Mouse (Mus musculus): ENCODE measurements at regions not wholly inside any gene's neighbourhood (a gene's known extent, or its start where the extent isn't known, plus 50 kb on each side); places are given as distances from the start of the nearest gene placed in this dataset.

- 94% methylated on average over 4 of the region's 4 CpGs for WGBS (ENCODE audit: missing documents)
- Histone ChIP-seq H3K27ac (no peak overlapping the region), H3K79me2 (ENCODE audit: inconsistent target) (no peaks in the 10 kb centered on the region), H3K36me3 (ENCODE audit: inconsistent target) (no peaks in the 10 kb centered on the region), H3K4me3 (ENCODE audit: inconsistent target) (no peak overlapping the region)
Measured at GRCm38 (mm10) chr15:62145643-62146285, 1223.0 kb upstream of the A1bg start.

- Histone ChIP-seq H3K27ac (no peak overlapping the region), H3K79me2 (ENCODE audit: inconsistent target) (no peaks in the 10 kb centered on the region), H3K36me3 (ENCODE audit: inconsistent target) (no peaks in the 10 kb centered on the region), H3K4me3 (ENCODE audit: inconsistent target) (no peak overlapping the region)
- 94% methylated on average over 10 of the region's 10 CpGs for WGBS (ENCODE audit: missing documents)
Measured at GRCm38 (mm10) chr15:62144776-62145564, 1222.2 kb upstream of the A1bg start.

- H3K36me3 ChIP-seq (ENCODE audit: inconsistent target), result no peaks in the 10 kb centered on the region
- 89% methylated on average over 4 of the region's 4 CpGs for WGBS (ENCODE audit: missing documents)
- H3K27ac ChIP-seq, result no peak overlapping the region
- H3K4me3 ChIP-seq (ENCODE audit: inconsistent target), result no peak overlapping the region
- H3K79me2 ChIP-seq (ENCODE audit: inconsistent target), result no peaks in the 10 kb centered on the region
Measured at GRCm38 (mm10) chr15:62139859-62140258, 1217.0 kb upstream of the A1bg start.

GRCm38 (mm10) chr15:62139192-62139591 lies 1216.4 kb upstream of the A1bg start:
- Histone ChIP-seq H3K4me3 (ENCODE audit: inconsistent target) (no peak overlapping the region), H3K27ac (peak overlapping the region; percentile 21; the same call in 1 of the 2 replicates), H3K36me3 (ENCODE audit: inconsistent target) (no peaks in the 10 kb centered on the region), H3K79me2 (ENCODE audit: inconsistent target) (no peaks in the 10 kb centered on the region)
- WGBS (ENCODE audit: missing documents), result 68% methylated on average over 5 of the region's 5 CpGs

- WGBS (ENCODE audit: missing documents), result 91% methylated on average over 6 of the region's 6 CpGs
- Histone ChIP-seq H3K79me2 (ENCODE audit: inconsistent target) (no peaks in the 10 kb centered on the region), H3K36me3 (ENCODE audit: inconsistent target) (no peaks in the 10 kb centered on the region), H3K27ac (0 out of 2 replicates have a peak overlapping the region, but pooled peaks have one; percentile 21), H3K4me3 (ENCODE audit: inconsistent target) (no peak overlapping the region)
Measured at GRCm38 (mm10) chr15:62138701-62139100, 1215.9 kb upstream of the A1bg start.

GRCm38 (mm10) chr15:62136932-62137594 lies 1214.3 kb upstream of the A1bg start:
- H3K36me3 ChIP-seq (ENCODE audit: inconsistent target), result no peaks in the 10 kb centered on the region

GRCm38 (mm10) chr15:62134835-62135234 lies 1212.0 kb upstream of the A1bg start:
- Histone ChIP-seq H3K4me3 (ENCODE audit: inconsistent target) (no peak overlapping the region), H3K79me2 (ENCODE audit: inconsistent target) (peaks cover 13% of the 10 kb centered on the region), H3K27ac (0 out of 2 replicates have a peak overlapping the region, but pooled peaks have one; percentile 2), H3K36me3 (ENCODE audit: inconsistent target) (no peaks in the 10 kb centered on the region)
- 73% methylated on average over 8 of the region's 8 CpGs for WGBS (ENCODE audit: missing documents)

More at GRCm38 (mm10) chr15:62136932-62137594, 1214.3 kb upstream of the A1bg start:
- WGBS (ENCODE audit: missing documents), result 98% methylated on average over 14 of the region's 14 CpGs
- no peak overlapping the region for H3K27ac ChIP-seq
- peaks cover 4% of the 10 kb centered on the region; the same call in 1 of the 2 replicates for H3K79me2 ChIP-seq (ENCODE audit: inconsistent target)
- H3K4me3 ChIP-seq (ENCODE audit: inconsistent target), result no peak overlapping the region

- Histone ChIP-seq H3K27ac (no peak overlapping the region), H3K4me3 (ENCODE audit: inconsistent target) (no peak overlapping the region), H3K79me2 (ENCODE audit: inconsistent target) (peaks cover 13% of the 10 kb centered on the region), H3K36me3 (ENCODE audit: inconsistent target) (no peaks in the 10 kb centered on the region)
- WGBS (ENCODE audit: missing documents), result 98% methylated on average over 4 of the region's 4 CpGs
Measured at GRCm38 (mm10) chr15:62134308-62134707, 1211.5 kb upstream of the A1bg start.

GRCm38 (mm10) chr15:62132895-62133294 lies 1210.1 kb upstream of the A1bg start:
- no peak overlapping the region for H3K27ac ChIP-seq
- H3K36me3 ChIP-seq (ENCODE audit: inconsistent target), result no peaks in the 10 kb centered on the region
- WGBS (ENCODE audit: missing documents), result 96% methylated on average over 2 of the region's 2 CpGs
- no peak overlapping the region for H3K4me3 ChIP-seq (ENCODE audit: inconsistent target)
- peaks cover 18% of the 10 kb centered on the region for H3K79me2 ChIP-seq (ENCODE audit: inconsistent target)

- no peak overlapping the region for H3K4me3 ChIP-seq (ENCODE audit: inconsistent target)
- no peaks in the 10 kb centered on the region for H3K36me3 ChIP-seq (ENCODE audit: inconsistent target)
- H3K79me2 ChIP-seq (ENCODE audit: inconsistent target), result peaks cover 18% of the 10 kb centered on the region
- no peak overlapping the region for H3K27ac ChIP-seq
- WGBS (ENCODE audit: missing documents), result 91% methylated on average over 3 of the region's 3 CpGs
Measured at GRCm38 (mm10) chr15:62131686-62132085, 1208.9 kb upstream of the A1bg start.

- Histone ChIP-seq H3K79me2 (ENCODE audit: inconsistent target) (peaks cover 22% of the 10 kb centered on the region), H3K4me3 (ENCODE audit: inconsistent target) (no peak overlapping the region), H3K36me3 (ENCODE audit: inconsistent target) (no peaks in the 10 kb centered on the region), H3K27ac (peak overlapping the region; percentile 61)
- 40% methylated on average over 3 of the region's 4 CpGs for WGBS (ENCODE audit: missing documents)
Measured at GRCm38 (mm10) chr15:62130530-62130929, 1207.7 kb upstream of the A1bg start.

- Histone ChIP-seq H3K36me3 (ENCODE audit: inconsistent target) (no peaks in the 10 kb centered on the region), H3K27ac (no peak overlapping the region), H3K4me3 (ENCODE audit: inconsistent target) (no peak overlapping the region), H3K79me2 (ENCODE audit: inconsistent target) (peaks cover 23% of the 10 kb centered on the region)
- whole genome bisulfite sequencing (ENCODE audit: missing documents), result 92% methylated on average over 11 of the region's 11 CpGs
Measured at GRCm38 (mm10) chr15:62128546-62129212, 1205.9 kb upstream of the A1bg start.

GRCm38 (mm10) chr15:62127602-62128158 lies 1204.9 kb upstream of the A1bg start:
- Histone ChIP-seq H3K27ac (no peak overlapping the region), H3K4me3 (ENCODE audit: inconsistent target) (no peak overlapping the region), H3K79me2 (ENCODE audit: inconsistent target) (peaks cover 23% of the 10 kb centered on the region), H3K36me3 (ENCODE audit: inconsistent target) (no peaks in the 10 kb centered on the region)
- WGBS (ENCODE audit: missing documents), result 40% methylated on average over 11 of the region's 11 CpGs

- WGBS (ENCODE audit: missing documents), result over 99% methylated on average over 7 of the region's 7 CpGs
- no peaks in the 10 kb centered on the region for H3K36me3 ChIP-seq (ENCODE audit: inconsistent target)
- H3K4me3 ChIP-seq (ENCODE audit: inconsistent target), result no peak overlapping the region
- no peak overlapping the region for H3K27ac ChIP-seq
- H3K79me2 ChIP-seq (ENCODE audit: inconsistent target), result peaks cover 10% of the 10 kb centered on the region
Measured at GRCm38 (mm10) chr15:62125718-62126117, 1202.9 kb upstream of the A1bg start.

Data from macrophage (primary cell).